Mouse (Mus musculus) myocyte (in vitro differentiated cells): ENCODE results near the gene Syncrip.

ENCODE experiments used
- CEBPB ChIP-seq: IDR thresholded peaks from 2 replicates; pipeline ENCODE4 v1.6.1; 2011; ENCODE audit warnings: mild to moderate bottlenecking, moderate library complexity; ENCODE audit not compliant: poor library complexity, insufficient read depth, severe bottlenecking
- POLR2A ChIP-seq: IDR thresholded peaks from one replicate; pipeline ENCODE4 v1.6.1; 2011; ENCODE audit warnings: low read depth, mild to moderate bottlenecking, control low read depth, moderate library complexity; ENCODE audit not compliant: insufficient read length
- POLR2AphosphoS2 ChIP-seq: IDR thresholded peaks from one replicate; pipeline ENCODE4 v1.6.1; 2011; ENCODE audit warnings: low read depth, control low read depth; ENCODE audit not compliant: insufficient read length
- TCF12 ChIP-seq: IDR thresholded peaks from one replicate; pipeline ENCODE4 v1.6.1; 2011; ENCODE audit warnings: mild to moderate bottlenecking, control low read depth; ENCODE audit not compliant: poor library complexity, insufficient read depth, severe bottlenecking
- USF1 ChIP-seq: IDR thresholded peaks from one replicate; pipeline ENCODE4 v1.6.1; 2011; ENCODE audit warnings: low read depth, mild to moderate bottlenecking, control low read depth, moderate library complexity

GRCm38 (mm10) chr9:88520849-88521483 is 38.6 kb upstream of the Syncrip start:
- TF ChIP-seq CEBPB (no peak), POLR2A (no peak), TCF12 (no peak), USF1 (no peak), POLR2AphosphoS2 (no peak)
